Mouse (Mus musculus) megakaryocyte, embryonic 14.5 days (primary cell): ENCODE measurements at regions not wholly inside any gene's neighbourhood (a gene's known extent, or its start where the extent isn't known, plus 50 kb on each side); places are given as distances from the start of the nearest gene placed in this dataset.

ENCODE experiments used
- FLI1 ChIP-seq: IDR thresholded peaks from 2 replicates; pipeline ENCODE4 v1.6.1; 2012; ENCODE audit warnings: low read length, inconsistent platforms, mixed read lengths
- GATA1 ChIP-seq: IDR thresholded peaks from 3 replicates; pipeline ENCODE4 v1.6.1; 2012; ENCODE audit warnings: mixed read lengths, low read length, inconsistent platforms, borderline replicate concordance

DNA sequence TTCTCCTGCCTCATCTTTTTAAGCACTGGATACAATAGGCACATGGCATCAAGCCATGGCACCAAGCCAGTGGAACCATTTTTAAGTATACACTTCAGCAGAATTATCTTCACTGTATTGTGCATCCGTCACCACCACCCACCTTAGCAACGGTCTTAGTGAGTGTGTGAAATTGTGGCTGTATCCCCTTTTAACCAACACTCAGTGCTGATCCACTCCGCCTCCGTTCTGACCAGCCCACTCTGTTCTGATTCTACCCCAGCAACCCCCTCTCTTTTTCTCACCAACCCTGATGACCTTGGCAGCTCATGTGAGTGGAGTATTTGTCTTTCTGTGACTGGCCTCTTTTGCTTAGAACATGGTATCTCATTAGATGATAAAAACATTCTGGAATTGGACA, 662.2 kb downstream of the Zfp706 start:
- TF ChIP-seq GATA1, result no peak
- TF ChIP-seq FLI1, result no peak
